Mouse (Mus musculus): Measurements from ENCODE around the gene Ddx28. TPM values are rescaled to one million over a fixed set of nuclear protein-coding genes. Genes with fewer than 3 reads are reported as not detected.
"Not testable (repeated sequence)": the region's sequence is repeated elsewhere in the genome, so short reads cannot be mapped to it uniquely, and the experiment has no call there.

The Ddx28 gene
- polyA plus RNA-seq, 1 experiment from 2014 or later: 21.5 TPM

DNA sequence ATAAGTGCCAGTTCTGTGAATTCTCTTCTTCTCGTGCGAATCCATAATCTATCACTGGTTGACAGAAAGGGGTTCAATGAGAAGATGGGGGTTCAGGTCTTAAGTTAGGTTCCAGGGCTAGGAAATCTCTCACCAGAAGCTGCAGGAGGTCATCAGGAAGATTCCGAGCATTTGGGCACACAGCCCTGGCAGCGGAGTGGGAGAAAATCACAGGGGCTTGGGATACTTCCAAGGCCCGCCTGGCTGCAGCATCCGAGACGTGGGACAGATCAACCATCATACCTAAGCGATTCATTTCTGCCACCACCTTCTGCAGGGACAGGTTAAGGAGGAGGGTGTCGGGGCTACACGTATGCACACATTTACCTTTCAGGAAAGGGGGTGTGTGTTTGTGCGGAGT, 23.1 kb downstream of the Ddx28 start:
- ATAC-seq: no peak
- Histone ChIP-seq H3K36me3 (ENCODE audit: control insufficient read depth, insufficient read depth, low read length) (no peaks in the 10 kb centered on the region), H3K9me3 (replicated peaks; ENCODE audit: control insufficient read depth, low read length, poor library complexity, severe bottlenecking) (no peaks in the 10 kb centered on the region), H3K4me3 (ENCODE audit: low read depth, low read length) (no peak overlapping the region), H3K27me3 (ENCODE audit: control insufficient read depth, insufficient read depth, low read depth, low read length) (no peaks in the 10 kb centered on the region), H3K4me2 (ENCODE audit: low read length) (no peak overlapping the region), H3K4me1 (ENCODE audit: control insufficient read depth, insufficient read depth, low read length) (no peaks in the 10 kb centered on the region), H3K9ac (ENCODE audit: low read depth, low read length) (no peak overlapping the region), H3K27ac (ENCODE audit: low read length) (no peak overlapping the region)
- WGBS: 92% methylated on average over 11 of the region's 11 CpGs

- H3K4me1 ChIP-seq (ENCODE audit: control insufficient read depth, insufficient read depth, low read length); H3K9ac ChIP-seq (ENCODE audit: low read depth, low read length); H3K4me3 ChIP-seq (ENCODE audit: low read depth, low read length); H3K9me3 ChIP-seq (replicated peaks; ENCODE audit: control insufficient read depth, low read length, poor library complexity, severe bottlenecking); H3K4me2 ChIP-seq (ENCODE audit: low read length); H3K27ac ChIP-seq (ENCODE audit: low read length); H3K27me3 ChIP-seq (ENCODE audit: control insufficient read depth, insufficient read depth, low read depth, low read length); H3K36me3 ChIP-seq (ENCODE audit: control insufficient read depth, insufficient read depth, low read length); ATAC-seq: not testable (repeated sequence)
- WGBS: 88% methylated on average over 10 of the region's 11 CpGs
Measured at GRCm38 (mm10) chr8:105983406-105983805, 28.3 kb downstream of the Ddx28 start.

DNA sequence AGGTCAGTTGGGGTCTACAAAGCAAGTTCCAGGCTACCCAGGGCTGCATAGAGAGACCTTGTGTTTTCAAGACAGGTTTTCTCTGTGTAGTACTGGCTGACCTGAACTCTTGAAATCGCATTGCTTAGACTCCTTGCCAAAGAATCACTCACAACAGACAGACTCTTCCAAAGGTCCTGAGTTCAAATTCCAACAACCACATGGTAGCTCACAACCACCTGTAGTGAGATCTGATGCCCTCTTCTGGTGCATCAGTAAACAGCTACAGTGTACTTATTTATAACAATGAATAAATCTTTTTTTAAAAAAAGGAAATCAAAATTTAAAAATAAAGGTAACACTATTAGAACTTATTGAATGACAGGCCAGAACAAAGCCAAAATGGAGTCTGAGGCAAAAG, 30.5 kb downstream of the Ddx28 start:
- H3K27ac ChIP-seq (ENCODE audit: low read length): no peak overlapping the region
- H3K9me3 ChIP-seq (replicated peaks; ENCODE audit: control insufficient read depth, low read length, poor library complexity, severe bottlenecking): no peaks in the 10 kb centered on the region
- H3K9ac ChIP-seq (ENCODE audit: low read depth, low read length): no peak overlapping the region
- H3K36me3 ChIP-seq (ENCODE audit: control insufficient read depth, insufficient read depth, low read length): no peaks in the 10 kb centered on the region
- 92% methylated on average over 1 of the region's 1 CpGs for WGBS
- no peaks in the 10 kb centered on the region for H3K4me1 ChIP-seq (ENCODE audit: control insufficient read depth, insufficient read depth, low read length)
- no peak overlapping the region for H3K4me3 ChIP-seq (ENCODE audit: low read depth, low read length)
- no peaks in the 10 kb centered on the region for H3K27me3 ChIP-seq (ENCODE audit: control insufficient read depth, insufficient read depth, low read depth, low read length)
- H3K4me2 ChIP-seq (ENCODE audit: low read length): no peak overlapping the region
- ATAC-seq: no peak

- Histone ChIP-seq H3K36me3 (ENCODE audit: control insufficient read depth, insufficient read depth, low read length) (no peaks in the 10 kb centered on the region), H3K27me3 (ENCODE audit: control insufficient read depth, insufficient read depth, low read depth, low read length) (no peaks in the 10 kb centered on the region), H3K4me3 (ENCODE audit: low read depth, low read length) (no peak within 1 kb of the TSS), H3K9me3 (replicated peaks; ENCODE audit: control insufficient read depth, low read length, poor library complexity, severe bottlenecking) (no peaks in the 10 kb centered on the region), H3K27ac (ENCODE audit: low read length) (no peak within 1 kb of the TSS), H3K4me2 (ENCODE audit: low read length) (no peak within 1 kb of the TSS), H3K9ac (ENCODE audit: low read depth, low read length) (no peak within 1 kb of the TSS), H3K4me1 (ENCODE audit: control insufficient read depth, insufficient read depth, low read length) (no peaks in the 10 kb centered on the region)
- 92% methylated on average over 15 of the region's 15 CpGs for WGBS
- no peak for ATAC-seq
Measured at GRCm38 (mm10) chr8:105979325-105979724, 32.4 kb downstream of the Ddx28 start, which contains the start of gene Dpep3. TSS of gene Dpep3 (minus strand) at chr8:105979429.

GRCm38 (mm10) chr8:105975363-105975762, 36.3 kb downstream of the Ddx28 start:
- Histone ChIP-seq H3K27me3 (ENCODE audit: control insufficient read depth, insufficient read depth, low read depth, low read length) (no peaks in the 10 kb centered on the region), H3K36me3 (ENCODE audit: control insufficient read depth, insufficient read depth, low read length) (no peaks in the 10 kb centered on the region), H3K4me1 (ENCODE audit: control insufficient read depth, insufficient read depth, low read length) (no peaks in the 10 kb centered on the region), H3K9me3 (replicated peaks; ENCODE audit: control insufficient read depth, low read length, poor library complexity, severe bottlenecking) (no peaks in the 10 kb centered on the region), H3K27ac (ENCODE audit: low read length) (no peak overlapping the region), H3K4me2 (ENCODE audit: low read length) (no peak overlapping the region), H3K9ac (ENCODE audit: low read depth, low read length) (no peak overlapping the region), H3K4me3 (ENCODE audit: low read depth, low read length) (no peak overlapping the region)
- 62% methylated on average over 7 of the region's 7 CpGs for WGBS
- no peak for ATAC-seq

- no peaks in the 10 kb centered on the region for H3K4me1 ChIP-seq (ENCODE audit: control insufficient read depth, insufficient read depth, low read length)
- WGBS: 82% methylated on average over 8 of the region's 8 CpGs
Measured at GRCm38 (mm10) chr8:105971019-105971720, 40.5 kb downstream of the Ddx28 start.

DNA sequence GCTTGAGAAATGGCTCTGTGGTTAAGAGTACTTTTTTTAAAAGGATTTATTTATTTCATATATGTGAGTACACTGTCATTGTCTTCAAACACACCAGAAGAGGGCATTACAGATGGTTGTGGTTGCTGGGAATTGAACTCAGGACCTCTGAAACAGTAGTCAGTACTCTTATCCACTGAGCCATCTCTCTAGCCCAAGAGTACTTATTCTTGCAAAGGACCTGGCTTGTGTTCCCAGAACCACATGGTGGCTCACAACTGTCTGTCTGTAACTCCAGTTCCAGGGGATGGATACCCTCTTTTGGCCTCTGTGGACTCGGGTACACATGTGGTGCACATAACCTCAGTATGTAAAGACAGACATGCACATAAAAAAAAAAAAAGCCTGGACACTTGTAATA, 42.3 kb downstream of the Ddx28 start:
- Histone ChIP-seq H3K4me2 (ENCODE audit: low read length) (no peak overlapping the region), H3K9me3 (replicated peaks; ENCODE audit: control insufficient read depth, low read length, poor library complexity, severe bottlenecking) (no peaks in the 10 kb centered on the region), H3K27me3 (ENCODE audit: control insufficient read depth, insufficient read depth, low read depth, low read length) (peaks cover 24% of the 10 kb centered on the region), H3K27ac (ENCODE audit: low read length) (no peak overlapping the region), H3K9ac (ENCODE audit: low read depth, low read length) (no peak overlapping the region), H3K36me3 (ENCODE audit: control insufficient read depth, insufficient read depth, low read length) (no peaks in the 10 kb centered on the region), H3K4me1 (ENCODE audit: control insufficient read depth, insufficient read depth, low read length) (peaks cover 8% of the 10 kb centered on the region), H3K4me3 (ENCODE audit: low read depth, low read length) (no peak overlapping the region)
- 71% methylated on average over 1 of the region's 1 CpGs for WGBS
- no peak for ATAC-seq

More at GRCm38 (mm10) chr8:105971019-105971720, 40.5 kb downstream of the Ddx28 start:
- H3K36me3 ChIP-seq (ENCODE audit: control insufficient read depth, insufficient read depth, low read length): no peaks in the 10 kb centered on the region
- H3K27me3 ChIP-seq (ENCODE audit: control insufficient read depth, insufficient read depth, low read depth, low read length): peaks cover 8% of the 10 kb centered on the region
- H3K9me3 ChIP-seq (replicated peaks; ENCODE audit: control insufficient read depth, low read length, poor library complexity, severe bottlenecking): no peaks in the 10 kb centered on the region
- ATAC-seq: no peak
- no peak overlapping the region for H3K4me2 ChIP-seq (ENCODE audit: low read length)
- H3K9ac ChIP-seq (ENCODE audit: low read depth, low read length): no peak overlapping the region
- H3K4me3 ChIP-seq (ENCODE audit: low read depth, low read length): no peak overlapping the region
- no peak overlapping the region for H3K27ac ChIP-seq (ENCODE audit: low read length)

DNA sequence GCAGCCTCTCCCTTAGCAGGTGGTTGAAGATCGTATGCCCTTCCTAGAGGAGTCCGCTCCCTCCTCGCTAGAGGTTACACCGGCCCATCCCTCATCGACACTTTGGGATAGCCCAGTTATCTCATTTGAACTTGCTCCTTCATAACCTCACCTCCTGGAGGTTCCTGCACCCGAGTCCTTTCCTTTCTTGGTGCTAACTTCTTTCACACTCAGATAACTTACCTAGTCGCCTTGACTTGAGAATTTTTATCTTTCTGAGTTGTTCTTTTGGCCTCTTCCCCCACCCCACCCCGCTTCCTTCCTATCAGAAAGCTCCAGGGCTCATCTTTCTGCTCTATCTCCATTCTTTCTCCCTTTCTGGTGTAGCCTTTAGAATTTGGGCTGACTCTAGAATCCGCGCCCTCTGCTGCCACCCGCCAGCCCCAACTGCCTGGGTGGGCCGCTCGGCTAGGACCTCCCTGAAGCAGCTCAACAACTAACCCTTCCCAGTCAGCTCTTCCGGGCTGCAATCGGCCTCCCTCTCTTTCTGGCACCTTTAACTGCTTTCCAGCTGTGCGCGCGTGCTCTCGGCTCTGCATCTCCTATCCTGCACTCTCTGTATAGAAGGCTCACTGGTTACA, 44.9 kb downstream of the Ddx28 start:
- no peak overlapping the region; the same call in 1 of the 2 replicates for H3K4me2 ChIP-seq (ENCODE audit: low read length)
- no peaks in the 10 kb centered on the region for H3K36me3 ChIP-seq (ENCODE audit: control insufficient read depth, insufficient read depth, low read length)
- 10% methylated on average over 19 of the region's 19 CpGs for WGBS
- H3K9me3 ChIP-seq (replicated peaks; ENCODE audit: control insufficient read depth, low read length, poor library complexity, severe bottlenecking): no peaks in the 10 kb centered on the region
- no peak for ATAC-seq
- H3K27me3 ChIP-seq (ENCODE audit: control insufficient read depth, insufficient read depth, low read depth, low read length): peaks cover 24% of the 10 kb centered on the region
- no peak overlapping the region for H3K27ac ChIP-seq (ENCODE audit: low read length)
- H3K4me1 ChIP-seq (ENCODE audit: control insufficient read depth, insufficient read depth, low read length): peaks cover 8% of the 10 kb centered on the region
- H3K4me3 ChIP-seq (ENCODE audit: low read depth, low read length): no peak overlapping the region
- no peak overlapping the region for H3K9ac ChIP-seq (ENCODE audit: low read depth, low read length)

DNA sequence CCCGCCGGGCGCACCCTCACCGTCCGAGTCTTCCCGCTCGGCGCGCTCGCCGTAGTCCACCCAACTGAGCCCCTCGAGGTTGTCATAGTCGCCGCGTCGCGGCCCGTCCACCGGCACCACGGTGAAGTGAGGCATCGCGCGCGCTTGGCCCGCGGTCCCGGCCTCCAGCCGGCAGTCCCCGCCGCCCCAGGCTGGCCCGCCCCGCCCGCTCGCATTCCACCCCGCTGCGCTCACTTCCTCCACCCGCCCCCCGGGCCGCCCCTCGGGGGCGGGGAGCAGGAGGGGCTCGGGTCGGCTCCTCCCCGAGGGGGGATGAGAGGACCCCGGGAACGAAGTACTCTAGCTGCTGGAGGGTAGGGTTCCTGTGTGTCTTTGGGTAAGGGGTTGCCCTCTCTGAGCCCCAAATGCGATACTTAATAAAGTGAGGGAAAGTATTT, 45.8 kb downstream of the Ddx28 start, which contains the start of gene Slc12a4:
Slc12a4 (minus strand) TSS at position 193 of the 437 bp plus-strand sequence.
- H3K4me1 ChIP-seq (ENCODE audit: control insufficient read depth, insufficient read depth, low read length): peaks cover 8% of the 10 kb centered on the region
- peak within 1 kb of the TSS; percentile 49 for H3K4me2 ChIP-seq (ENCODE audit: low read length)
- H3K27ac ChIP-seq (ENCODE audit: low read length): no peak within 1 kb of the TSS
- 1% methylated on average over 46 of the region's 47 CpGs for WGBS
- H3K4me3 ChIP-seq (ENCODE audit: low read depth, low read length): peak within 1 kb of the TSS; percentile 37
- no peaks in the 10 kb centered on the region for H3K9me3 ChIP-seq (replicated peaks; ENCODE audit: control insufficient read depth, low read length, poor library complexity, severe bottlenecking)
- peak within 1 kb of the TSS; percentile 56 for H3K9ac ChIP-seq (ENCODE audit: low read depth, low read length)
- peaks cover 24% of the 10 kb centered on the region for H3K27me3 ChIP-seq (ENCODE audit: control insufficient read depth, insufficient read depth, low read depth, low read length)
- H3K36me3 ChIP-seq (ENCODE audit: control insufficient read depth, insufficient read depth, low read length): no peaks in the 10 kb centered on the region
- peak; percentile 58; the same call in 1 of the 2 replicates for ATAC-seq
